In the genomic region with DNA sequence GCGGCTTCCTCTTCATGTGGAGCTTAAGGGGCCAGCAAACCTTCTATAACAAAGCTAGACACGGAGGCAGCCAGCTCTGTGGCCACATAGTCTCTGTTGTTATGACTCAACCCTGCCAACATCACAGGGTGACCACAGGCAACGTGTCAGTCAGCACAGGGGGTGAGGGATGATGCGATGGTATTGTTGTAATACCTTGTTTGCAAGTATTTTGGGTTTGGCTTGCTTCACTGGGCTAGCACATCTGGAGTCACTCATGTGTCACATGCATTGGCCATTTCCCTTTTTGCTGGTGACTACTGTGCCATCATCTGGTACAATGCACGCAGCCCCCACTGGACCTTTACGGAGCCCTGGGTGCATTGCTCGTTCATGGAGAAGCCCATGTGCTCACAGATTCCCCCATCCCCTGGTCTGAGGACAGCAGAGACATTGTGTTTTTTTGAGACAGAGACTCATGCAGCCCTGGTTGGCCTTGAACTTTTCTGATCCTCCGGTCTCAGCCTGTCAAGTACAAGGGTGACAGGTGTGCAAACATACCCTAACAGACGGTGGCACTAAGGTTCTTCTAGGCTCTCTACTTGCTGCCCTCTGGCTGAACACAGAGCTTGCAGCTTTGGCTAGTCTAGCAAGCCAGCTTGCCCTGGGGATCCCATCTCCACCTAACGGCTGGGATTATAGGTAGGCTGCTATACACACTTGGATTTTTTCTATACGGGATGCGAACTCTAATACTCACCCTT, we compare ENCODE assay signal across 17 mouse cellular contexts. TPM values are rescaled to one million over a fixed set of nuclear protein-coding genes. Genes with fewer than 3 reads are reported as not detected.
DNase-seq lines count a peak whose midpoint lies in the region; ATAC-seq and TF ChIP-seq lines count a peak whose summit lies in the region.
"Had no signal": no experiment of that assay in that cellular context is flagged by ENCODE, and none has a peak within 500 bp of the region (broad histone marks: within the 10 kb centered on the region; RNA-seq: fewer than 3 reads in every experiment).

No protein-coding gene starts in this region.

- 91% methylated on average over 12 of the region's 12 CpGs for WGBS in midbrain, postnatal 0 days
- WGBS in midbrain, embryonic 10.5 days = 94% methylated on average over 12 of the region's 12 CpGs

- H3K36me3 ChIP-seq in midbrain, postnatal 0 days (ENCODE audit: insufficient read depth, low read length) = peaks cover 34% of the 10 kb centered on the region
- H3K36me3 ChIP-seq in midbrain, embryonic 10.5 days = peaks cover 88% of the 10 kb centered on the region
- peaks cover 12% of the 10 kb centered on the region for H3K36me3 ChIP-seq in splenic B cell, adult 2 months (ENCODE audit: control insufficient read depth, insufficient read depth, low read length, poor library complexity, severe bottlenecking)

- no peak for TF ChIP-seq CTCF in midbrain, postnatal 0 days (IDR thresholded peaks at IDR 0.05)

- H3K27me3 ChIP-seq in midbrain, postnatal 0 days (ENCODE audit: insufficient read depth, low read length) = no peaks in the 10 kb centered on the region
- H3K27me3 ChIP-seq in midbrain, embryonic 10.5 days (ENCODE audit: low read depth, poor library complexity, severe bottlenecking) = no peaks in the 10 kb centered on the region
- no peaks in the 10 kb centered on the region for H3K27me3 ChIP-seq in splenic B cell, adult 2 months (ENCODE audit: control insufficient read depth, insufficient read depth, low read length, poor library complexity, severe bottlenecking)
- H3K27me3 ChIP-seq: embryonic facial prominence, embryonic 13.5 days; forebrain, embryonic 12.5 days; heart, embryonic 13.5 days; midbrain, embryonic 13.5 days had no signal

- H3K4me3 ChIP-seq in midbrain, postnatal 0 days (ENCODE audit: low read depth, low read length) = no peak overlapping the region
- H3K4me3 ChIP-seq in midbrain, embryonic 10.5 days = no peak overlapping the region
- H3K4me3 ChIP-seq: embryonic facial prominence, embryonic 13.5 days; forebrain, embryonic 12.5 days; heart, embryonic 13.5 days; hindbrain, embryonic 10.5 days; midbrain, embryonic 13.5 days had no signal

- H3K9me3 ChIP-seq in midbrain, postnatal 0 days (ENCODE audit: low read length) = no peaks in the 10 kb centered on the region
- no peaks in the 10 kb centered on the region for H3K9me3 ChIP-seq in midbrain, embryonic 10.5 days (replicated peaks)
- H3K9me3 ChIP-seq: embryonic facial prominence, embryonic 13.5 days; forebrain, embryonic 12.5 days; heart, embryonic 13.5 days; hindbrain, embryonic 10.5 days; midbrain, embryonic 13.5 days had no signal

- H3K9ac ChIP-seq in midbrain, postnatal 0 days (replicated peaks; ENCODE audit: low read length, poor library complexity, severe bottlenecking) = 0 out of 2 replicates have a peak overlapping the region, but pooled peaks have one; percentile 29
- H3K9ac ChIP-seq: embryonic facial prominence, embryonic 13.5 days; forebrain, embryonic 12.5 days; heart, embryonic 13.5 days; midbrain, embryonic 13.5 days had no signal

- ATAC-seq in midbrain, postnatal 0 days (ENCODE audit: low FRiP score) = no peak
- peak; percentile 13 to 68; a peak in 2 of 4 replicates for ATAC-seq in hematopoietic stem cell, adult 5-6 weeks (replicated peaks in 1 of 2; ENCODE audit: insufficient read depth in 1 of 2, low FRiP score in 2 of 2, low TSS enrichment in 1 of 2, low read depth in 1 of 2, poor library complexity in 2 of 2, severe bottlenecking in 2 of 2)
- ATAC-seq: intestine, postnatal 0 days; midbrain, embryonic 13.5 days had no signal

- H3K4me2 ChIP-seq in midbrain, postnatal 0 days (ENCODE audit: low read depth, low read length, poor library complexity, severe bottlenecking) = no peak overlapping the region
- H3K4me2 ChIP-seq: embryonic facial prominence, embryonic 13.5 days; forebrain, embryonic 12.5 days; heart, embryonic 13.5 days; midbrain, embryonic 13.5 days had no signal

- intact Hi-C loops in left cerebral cortex, postnatal 4 days (cut with DNase I) = no loop called here

- H3K4me1 ChIP-seq in midbrain, postnatal 0 days (ENCODE audit: insufficient read depth, low read length) = no peaks in the 10 kb centered on the region
- no peaks in the 10 kb centered on the region for H3K4me1 ChIP-seq in midbrain, embryonic 10.5 days
- H3K4me1 ChIP-seq: embryonic facial prominence, embryonic 13.5 days; forebrain, embryonic 12.5 days; midbrain, embryonic 13.5 days had no signal

- peak; percentile 56 for DNase-seq in adrenal gland, adult 2 months
- DNase-seq in adrenal gland, postnatal 10 days = no peak
- DNase-seq in midbrain, postnatal 0 days (ENCODE audit: low spot score) = no peak
- no peak for DNase-seq in midbrain, embryonic 10.5 days (ENCODE audit: low spot score)
- peak; percentile 83 for DNase-seq in splenic B cell, adult 2 months (ENCODE audit: low read depth, low spot score)
- DNase-seq in left cerebral cortex, postnatal 4 days = no peak
- DNase-seq in gastrocnemius, adult 8-10 months (ENCODE audit: low spot score in 2 of 2) = no peak
- DNase-seq: cerebellum, postnatal 14 days; kidney, postnatal 14 days; right cerebral cortex, adult 18-20 months had no signal

- no peak overlapping the region for H3K27ac ChIP-seq in midbrain, postnatal 0 days (ENCODE audit: low read depth, low read length)
- H3K27ac ChIP-seq in midbrain, embryonic 10.5 days (replicated peaks) = no peak overlapping the region
- H3K27ac ChIP-seq: embryonic facial prominence, embryonic 13.5 days; forebrain, embryonic 12.5 days; heart, embryonic 13.5 days; hindbrain, embryonic 10.5 days; midbrain, embryonic 13.5 days had no signal

RNA-seq across cellular contexts. Expression of a gene that starts 11.8 kb away (rescaled TPM):
- total RNA-seq in adrenal gland, adult 2 months (2021) = 10 to 100 TPM; 20.0 to 21.0 TPM
- 31.2 and 38.6 TPM in 2 replicates for polyA plus RNA-seq in adrenal gland, adult 2 months (2012; rRNA removed)
- 10 to 100 TPM; 16.4 to 17.5 TPM for total RNA-seq in adrenal gland, postnatal 10 days (2021)
- not detected in 2 replicates for total RNA-seq in midbrain, postnatal 0 days (2014; rRNA removed)
- 11.2 and 12.0 TPM in 2 replicates for polyA plus RNA-seq in midbrain, postnatal 0 days (2015; fragmentation: Nextera tagmentation; extraction: Ambion mirVana)
- 2.4 and 3.6 TPM in 2 replicates for polyA plus RNA-seq in midbrain, embryonic 10.5 days (2016; fragmentation: Nextera tagmentation; extraction: Ambion mirVana)
- not detected in 2 replicates for total RNA-seq in hematopoietic stem cell, adult 5-6 weeks (2017)
- 10 to 100 TPM; 30.8 to 32.7 TPM for total RNA-seq in left cerebral cortex, postnatal 4 days (2021)
- 10 to 100 TPM in 2 of 4 experiments, 1 to 10 TPM in 2; 5.9 to 14.3 (median 9.0) TPM for total RNA-seq in gastrocnemius, adult 8-10 months (2022)

RNA-seq across cellular contexts. Expression of a gene that starts 17.6 kb away (rescaled TPM):
- 100 to 1,000 TPM; 191 to 208 TPM for total RNA-seq in adrenal gland, adult 2 months (2021)
- polyA plus RNA-seq in adrenal gland, adult 2 months (2012; rRNA removed) = 94.4 and 133 TPM in 2 replicates
- total RNA-seq in adrenal gland, postnatal 10 days (2021) = 100 to 1,000 TPM; 159 to 162 TPM
- total RNA-seq in midbrain, postnatal 0 days (2014; rRNA removed) = 191 and 233 TPM in 2 replicates
- 402 and 414 TPM in 2 replicates for polyA plus RNA-seq in midbrain, postnatal 0 days (2015; fragmentation: Nextera tagmentation; extraction: Ambion mirVana)
- polyA plus RNA-seq in midbrain, embryonic 10.5 days (2016; fragmentation: Nextera tagmentation; extraction: Ambion mirVana) = 410 and 413 TPM in 2 replicates
- total RNA-seq in hematopoietic stem cell, adult 5-6 weeks (2017) = 44.9 and 64.5 TPM in 2 replicates
- 100 to 1,000 TPM; 217 TPM for total RNA-seq in left cerebral cortex, postnatal 4 days (2021)
- total RNA-seq in gastrocnemius, adult 8-10 months (2022) = 100 to 1,000 TPM; 163 to 176 (median 172) TPM

RNA-seq across cellular contexts. Expression of a gene that starts 39.3 kb away (rescaled TPM):
- total RNA-seq in adrenal gland, adult 2 months (2021) = 100 to 1,000 TPM; 366 to 466 TPM
- 3,420 and 4,353 TPM in 2 replicates for polyA plus RNA-seq in adrenal gland, adult 2 months (2012; rRNA removed)
- total RNA-seq in adrenal gland, postnatal 10 days (2021) = 100 to 1,000 TPM; 269 to 439 TPM
- total RNA-seq in midbrain, postnatal 0 days (2014; rRNA removed) = 5.8 and 8.0 TPM in 2 replicates
- 4.4 and 5.4 TPM in 2 replicates for polyA plus RNA-seq in midbrain, postnatal 0 days (2015; fragmentation: Nextera tagmentation; extraction: Ambion mirVana)
- 0.30 and 0.48 TPM in 2 replicates for polyA plus RNA-seq in midbrain, embryonic 10.5 days (2016; fragmentation: Nextera tagmentation; extraction: Ambion mirVana)
- 15.5 and 20.1 TPM in 2 replicates for total RNA-seq in hematopoietic stem cell, adult 5-6 weeks (2017)
- 1 to 10 TPM; 3.8 to 5.5 TPM for total RNA-seq in left cerebral cortex, postnatal 4 days (2021)
- total RNA-seq in gastrocnemius, adult 8-10 months (2022) = 100 to 1,000 TPM in 2 of 4 experiments, 10 to 100 TPM in 2; 75.3 to 167 (median 96.4) TPM

RNA-seq across cellular contexts. Expression of a gene that starts 40.2 kb away (rescaled TPM):
- 10 to 100 TPM; 29.9 to 30.1 TPM for total RNA-seq in adrenal gland, adult 2 months (2021)
- 72.0 and 77.3 TPM in 2 replicates for polyA plus RNA-seq in adrenal gland, adult 2 months (2012; rRNA removed)
- 10 to 100 TPM; 31.2 to 33.5 TPM for total RNA-seq in adrenal gland, postnatal 10 days (2021)
- 45.5 and 65.9 TPM in 2 replicates for total RNA-seq in midbrain, postnatal 0 days (2014; rRNA removed)
- polyA plus RNA-seq in midbrain, postnatal 0 days (2015; fragmentation: Nextera tagmentation; extraction: Ambion mirVana) = 33.5 and 35.3 TPM in 2 replicates
- polyA plus RNA-seq in midbrain, embryonic 10.5 days (2016; fragmentation: Nextera tagmentation; extraction: Ambion mirVana) = 35.7 and 35.8 TPM in 2 replicates
- 22.6 and 32.3 TPM in 2 replicates for total RNA-seq in hematopoietic stem cell, adult 5-6 weeks (2017)
- 10 to 100 TPM; 37.6 to 39.2 TPM for total RNA-seq in left cerebral cortex, postnatal 4 days (2021)
- total RNA-seq in gastrocnemius, adult 8-10 months (2022) = 10 to 100 TPM; 11.8 to 13.1 (median 12.5) TPM

Comparison
In these comparisons a context has a peak if more than half of its experiments do, and no peak if none do; other contexts are left out.
1. DNase-seq: peak in adrenal gland, adult 2 months (single experiment) and splenic B cell, adult 2 months (single experiment); none in adrenal gland, postnatal 10 days (single experiment), midbrain, postnatal 0 days (single experiment), midbrain, embryonic 10.5 days (single experiment), left cerebral cortex, postnatal 4 days (single experiment) and gastrocnemius, adult 8-10 months (0 of 2).